Mouse (Mus musculus) urinary bladder, postnatal 4 days (tissue): ENCODE measurements around the gene Elovl4.

ENCODE experiments used
- DNase-seq, 2 experiments: peaks; one replicate each; pipeline ENCODE4 v3.0.0; 2021 to 2022; ENCODE audit warnings: low spot score in 2 of 2

The Elovl4 gene

GRCm38 (mm10) chr9:83805977-83806815 lies at the start of gene Elovl4:
Elovl4 (minus strand) TSS chr9:83806277.
- DNase-seq: peak in 1 of 2 experiments; percentile 44

- no peak for DNase-seq
These were observed 46.4 kb upstream of the Elovl4 start for GRCm38 (mm10) chr9:83852464-83852863.

GRCm38 (mm10) chr9:83834748-83835313 lies 28.8 kb upstream of the Elovl4 start:
- no peak for DNase-seq

- DNase-seq: peak; percentile 87 to 90
These were observed 28.0 kb upstream of the Elovl4 start, which contains the start of gene Ttk for GRCm38 (mm10) chr9:83833811-83834747. Ttk (plus strand) TSS chr9:83834689.

- no peak for DNase-seq
These were observed 25.1 kb upstream of the Elovl4 start for GRCm38 (mm10) chr9:83831152-83831551.

GRCm38 (mm10) chr9:83829896-83830295 lies 23.8 kb upstream of the Elovl4 start:
- no peak for DNase-seq

- DNase-seq: no peak
These were observed 16.8 kb upstream of the Elovl4 start for GRCm38 (mm10) chr9:83822925-83823324.

- no peak for DNase-seq
These were observed 14.9 kb upstream of the Elovl4 start for GRCm38 (mm10) chr9:83820976-83821375.

GRCm38 (mm10) chr9:83819188-83819587 lies 13.1 kb upstream of the Elovl4 start:
- no peak for DNase-seq

- DNase-seq: no peak
These were observed 1.5 kb upstream of the Elovl4 start for GRCm38 (mm10) chr9:83807562-83807961.

- DNase-seq: no peak
These were observed 707 bp downstream of the Elovl4 start for GRCm38 (mm10) chr9:83805164-83805976.

- no peak for DNase-seq
These were observed 1.7 kb downstream of the Elovl4 start for GRCm38 (mm10) chr9:83804341-83804740.

- no peak for DNase-seq
These were observed 8.2 kb downstream of the Elovl4 start for GRCm38 (mm10) chr9:83797898-83798297.

- no peak for DNase-seq
These were observed 9.2 kb downstream of the Elovl4 start for GRCm38 (mm10) chr9:83796875-83797274.

- DNase-seq: no peak
These were observed 16.8 kb downstream of the Elovl4 start for GRCm38 (mm10) chr9:83789326-83789725.

GRCm38 (mm10) chr9:83785501-83785900 lies 20.6 kb downstream of the Elovl4 start:
- no peak for DNase-seq

- DNase-seq: no peak
These were observed 27.6 kb downstream of the Elovl4 start for GRCm38 (mm10) chr9:83778317-83778960.

- no peak for DNase-seq
These were observed 44.8 kb downstream of the Elovl4 start for GRCm38 (mm10) chr9:83761318-83761717.

GRCm38 (mm10) chr9:83731877-83732276 lies 74.2 kb downstream of the Elovl4 start:
- DNase-seq: no peak

- DNase-seq: no peak
These were observed 75.2 kb downstream of the Elovl4 start for GRCm38 (mm10) chr9:83730836-83731235.
